Mouse (Mus musculus): ENCODE data around the gene Leo1. TPM values are rescaled to one million over a fixed set of nuclear protein-coding genes. Genes with fewer than 3 reads are reported as not detected.

Gene Leo1
- total RNA-seq, 1 experiment = 66.2 TPM

- Histone ChIP-seq H3K9me3 (ENCODE audit: control insufficient read depth, insufficient read depth, low read depth, low read length) (no peaks in the 10 kb centered on the region), H3K4me3 (ENCODE audit: insufficient read depth in 1 of 2, low read depth in 1 of 2, low read length in 2 of 2, poor library complexity in 1 of 2, severe bottlenecking in 1 of 2) (peak overlapping the region in 1 of 2 experiments; percentile 10; a peak in 1 of 4 replicates), H3K36me3 (ENCODE audit: control insufficient read depth, insufficient read depth, low read length, poor library complexity, severe bottlenecking) (no peaks in the 10 kb centered on the region), H3K4me1 (ENCODE audit: control insufficient read depth in 2 of 2, insufficient read depth in 2 of 2, low read length in 2 of 2, poor library complexity in 1 of 2) (peaks cover 7 to 13% of the 10 kb centered on the region in 2 experiments), H3K9ac (ENCODE audit: insufficient read depth, low read depth, low read length, poor library complexity, severe bottlenecking) (peak overlapping the region; percentile 63), H3K27ac (ENCODE audit: insufficient read depth, low read depth, low read length, poor library complexity, severe bottlenecking) (peak overlapping the region; percentile 80)
- in situ Hi-C loops (cut with MboI; ENCODE audit: low sequenced_read_pairs in 2 of 2, unreplicated experiment in 2 of 2) = no loop called here
- TF ChIP-seq HCFC1 (IDR thresholded peaks at IDR 0.05; ENCODE audit: borderline replicate concordance, insufficient read depth, low read length) (no peak), ZC3H11A (IDR thresholded peaks at IDR 0.05; ENCODE audit: borderline replicate concordance, low read depth, low read length) (no peak), CHD2 (IDR thresholded peaks at IDR 0.05; ENCODE audit: low read depth, low read length) (no peak), ZNF384 (IDR thresholded peaks at IDR 0.05; ENCODE audit: low read depth, low read length) (no peak), MAFK (IDR thresholded peaks at IDR 0.05; ENCODE audit: insufficient read depth, low read depth, low read length) (no peak)
- no peak for DNase-seq (ENCODE audit: low read depth, low spot score)
These were observed 6.0 kb upstream of the Leo1 start for GRCm38 (mm10) chr9:75435291-75435690.

GRCm38 (mm10) chr9:75435918-75436317 lies 5.4 kb upstream of the Leo1 start:
- Histone ChIP-seq H3K27ac (ENCODE audit: insufficient read depth, low read depth, low read length, poor library complexity, severe bottlenecking) (peak overlapping the region; percentile 80), H3K4me1 (ENCODE audit: control insufficient read depth in 2 of 2, insufficient read depth in 2 of 2, low read length in 2 of 2, poor library complexity in 1 of 2) (peaks cover 7 to 13% of the 10 kb centered on the region in 2 experiments), H3K36me3 (ENCODE audit: control insufficient read depth, insufficient read depth, low read length, poor library complexity, severe bottlenecking) (no peaks in the 10 kb centered on the region), H3K9me3 (ENCODE audit: control insufficient read depth, insufficient read depth, low read depth, low read length) (no peaks in the 10 kb centered on the region), H3K9ac (ENCODE audit: insufficient read depth, low read depth, low read length, poor library complexity, severe bottlenecking) (peak overlapping the region; percentile 63), H3K4me3 (ENCODE audit: insufficient read depth in 1 of 2, low read depth in 1 of 2, low read length in 2 of 2, poor library complexity in 1 of 2, severe bottlenecking in 1 of 2) (peak overlapping the region in 1 of 2 experiments; percentile 25; a peak in 2 of 4 replicates)
- no peak for TF ChIP-seq CHD2 (IDR thresholded peaks at IDR 0.05; ENCODE audit: low read depth, low read length)
- in situ Hi-C loops (cut with MboI; ENCODE audit: low sequenced_read_pairs in 2 of 2, unreplicated experiment in 2 of 2) = no loop called here
- DNase-seq (ENCODE audit: low read depth, low spot score) = peak; percentile 83

GRCm38 (mm10) chr9:75437653-75438385 lies 3.5 kb upstream of the Leo1 start:
- TF ChIP-seq ZNF384 (IDR thresholded peaks at IDR 0.05; ENCODE audit: low read depth, low read length) = no peak
- TF ChIP-seq ZC3H11A (IDR thresholded peaks at IDR 0.05; ENCODE audit: borderline replicate concordance, low read depth, low read length) = peak; percentile 25; the same call in 1 of the 2 replicates
- no peak for TF ChIP-seq CHD2 (IDR thresholded peaks at IDR 0.05; ENCODE audit: low read depth, low read length)
- no peak overlapping the region for H3K4me3 ChIP-seq (ENCODE audit: insufficient read depth in 1 of 2, low read depth in 1 of 2, low read length in 2 of 2, poor library complexity in 1 of 2, severe bottlenecking in 1 of 2)
- peaks cover 5 to 11% of the 10 kb centered on the region in 2 experiments; a peak in 3 of 4 replicates for H3K4me1 ChIP-seq (ENCODE audit: control insufficient read depth in 2 of 2, insufficient read depth in 2 of 2, low read length in 2 of 2, poor library complexity in 1 of 2)
- no peak overlapping the region for H3K9ac ChIP-seq (ENCODE audit: insufficient read depth, low read depth, low read length, poor library complexity, severe bottlenecking)
- H3K9me3 ChIP-seq (ENCODE audit: control insufficient read depth, insufficient read depth, low read depth, low read length) = no peaks in the 10 kb centered on the region
- in situ Hi-C loops (cut with MboI; ENCODE audit: low sequenced_read_pairs in 2 of 2, unreplicated experiment in 2 of 2) = no loop called here
- DNase-seq (ENCODE audit: low read depth, low spot score) = peak; percentile 78
- H3K36me3 ChIP-seq (ENCODE audit: control insufficient read depth, insufficient read depth, low read length, poor library complexity, severe bottlenecking) = no peaks in the 10 kb centered on the region
- peak overlapping the region; percentile 81; the same call in 1 of the 2 replicates for H3K27ac ChIP-seq (ENCODE audit: insufficient read depth, low read depth, low read length, poor library complexity, severe bottlenecking)

- DNase-seq (ENCODE audit: low read depth, low spot score) = no peak
- Histone ChIP-seq H3K4me1 (ENCODE audit: control insufficient read depth in 2 of 2, insufficient read depth in 2 of 2, low read length in 2 of 2, poor library complexity in 1 of 2) (peaks cover 0 to 6% of the 10 kb centered on the region in 2 experiments; a peak in 2 of 4 replicates), H3K9me3 (ENCODE audit: control insufficient read depth, insufficient read depth, low read depth, low read length) (no peaks in the 10 kb centered on the region), H3K27ac (ENCODE audit: insufficient read depth, low read depth, low read length, poor library complexity, severe bottlenecking) (peak overlapping the region; percentile 57), H3K9ac (ENCODE audit: insufficient read depth, low read depth, low read length, poor library complexity, severe bottlenecking) (peak overlapping the region; percentile 94), H3K36me3 (ENCODE audit: control insufficient read depth, insufficient read depth, low read length, poor library complexity, severe bottlenecking) (peaks cover 14% of the 10 kb centered on the region), H3K4me3 (ENCODE audit: insufficient read depth in 1 of 2, low read depth in 1 of 2, low read length in 2 of 2, poor library complexity in 1 of 2, severe bottlenecking in 1 of 2) (peak overlapping the region; percentile 95 to 100)
- in situ Hi-C loops (cut with MboI; ENCODE audit: low sequenced_read_pairs in 2 of 2, unreplicated experiment in 2 of 2) = no loop called here
- no peak for TF ChIP-seq ZNF384 (IDR thresholded peaks at IDR 0.05; ENCODE audit: low read depth, low read length)
- TF ChIP-seq MAFK (IDR thresholded peaks at IDR 0.05; ENCODE audit: insufficient read depth, low read depth, low read length) = no peak
- no peak for TF ChIP-seq ZC3H11A (IDR thresholded peaks at IDR 0.05; ENCODE audit: borderline replicate concordance, low read depth, low read length)
- no peak for TF ChIP-seq CHD2 (IDR thresholded peaks at IDR 0.05; ENCODE audit: low read depth, low read length)
- TF ChIP-seq HCFC1 (IDR thresholded peaks at IDR 0.05; ENCODE audit: borderline replicate concordance, insufficient read depth, low read length) = no peak
These were observed 387 bp downstream of the Leo1 start for GRCm38 (mm10) chr9:75441691-75442131.
